Mouse (Mus musculus): ENCODE measurements around the gene Tcf7l2.

Gene Tcf7l2

DNA sequence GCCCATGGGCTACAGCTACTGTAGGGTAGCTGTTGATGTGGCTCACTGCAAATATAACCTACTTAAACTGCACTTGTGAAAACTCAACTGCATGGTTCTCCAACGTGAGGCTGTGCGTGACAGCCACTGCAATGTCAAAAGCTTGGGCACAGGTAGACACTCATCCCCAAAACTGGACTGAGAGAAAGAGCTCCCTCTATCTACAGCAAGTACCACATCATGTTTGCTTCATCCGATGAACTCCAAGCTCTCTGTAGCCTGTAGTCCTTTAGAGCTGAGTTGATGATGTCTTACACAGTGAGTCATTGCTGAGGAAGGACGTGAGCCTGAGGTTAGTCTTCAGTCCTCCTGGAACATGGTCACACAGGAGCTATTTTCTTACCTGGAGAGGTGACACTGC, 115.7 kb downstream of the Tcf7l2 start:
- CTCF ChIA-PET = interaction anchor here (0.5 kb wide), 2 partner anchors 44 to 214 kb away, joined by 3 to 5 read pairs; no protein-coding TSS in a partner anchor

DNA sequence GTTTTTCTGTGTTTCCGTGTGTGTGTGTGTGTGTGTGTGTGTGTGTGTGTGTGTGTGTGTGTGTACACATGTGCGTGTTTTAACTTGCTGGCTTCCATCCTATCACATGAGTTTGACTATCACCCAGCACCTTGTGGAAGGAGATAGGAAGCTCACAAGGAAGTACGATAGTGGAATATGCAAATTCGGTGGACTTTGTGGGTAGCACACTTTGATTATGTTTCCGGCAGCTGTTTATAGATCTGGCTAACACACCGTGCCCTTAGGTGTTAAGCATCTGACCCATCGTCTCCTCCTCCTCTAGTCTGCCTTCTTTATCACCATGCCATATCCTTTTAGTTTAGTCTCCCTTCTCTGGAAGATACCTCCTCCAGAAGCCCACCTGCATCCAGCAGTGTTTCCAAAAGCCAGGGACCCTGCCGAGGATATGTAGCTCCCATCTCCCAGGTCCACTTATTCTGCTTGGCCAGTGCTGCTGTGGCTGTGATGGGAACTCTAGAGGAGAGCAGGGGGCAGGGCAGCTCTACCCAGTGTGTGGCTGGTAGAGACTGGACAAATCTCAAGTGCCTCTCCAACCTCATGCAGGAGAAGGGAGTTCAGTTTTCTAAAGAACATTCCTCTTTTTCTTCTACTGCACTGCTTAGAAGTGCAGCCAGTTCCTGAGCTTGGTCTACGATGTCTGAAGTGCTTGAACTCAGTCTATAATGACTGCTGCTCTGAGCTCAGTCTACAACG, 118.6 kb downstream of the Tcf7l2 start:
- CTCF ChIA-PET = interaction anchor here (0.6 to 0.7 kb wide), 2 partner anchors 52 to 689 kb away, joined by 3 to 4 read pairs; no protein-coding TSS in a partner anchor

GRCm38 (mm10) chr19:55861746-55862145, 120.1 kb downstream of the Tcf7l2 start:
- CTCF ChIA-PET = interaction anchor here (0.6 kb wide), 1 partner anchor 372 kb away, joined by 3 read pairs; no protein-coding TSS in a partner anchor

- CTCF ChIA-PET = no interaction called here
Measured at GRCm38 (mm10) chr19:55862559-55862958, 120.9 kb downstream of the Tcf7l2 start.

DNA sequence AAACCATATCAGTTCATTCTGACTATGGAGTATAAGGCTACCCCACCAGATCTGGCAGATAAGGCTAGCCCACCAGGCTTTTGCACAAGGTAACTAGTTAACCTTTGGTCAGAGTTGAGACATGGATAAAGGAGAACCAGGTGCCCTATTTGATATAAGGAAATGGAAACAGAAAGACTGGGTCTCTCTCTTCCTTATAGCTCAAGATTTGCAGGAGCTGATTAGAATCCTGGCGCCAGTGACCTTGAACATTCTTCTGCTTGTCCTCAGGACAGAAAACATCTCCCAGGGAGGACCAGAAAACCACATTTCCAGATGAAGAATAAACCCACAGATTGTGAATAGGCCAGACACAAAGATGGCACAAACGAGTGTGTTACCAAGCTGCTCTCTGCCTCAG, 123.4 kb downstream of the Tcf7l2 start:
- CTCF ChIA-PET = no interaction called here

GRCm38 (mm10) chr19:55865774-55866578, 124.4 kb downstream of the Tcf7l2 start:
- CTCF ChIA-PET = no interaction called here

- CTCF ChIA-PET = no interaction called here
Measured at GRCm38 (mm10) chr19:55867255-55867654, 125.6 kb downstream of the Tcf7l2 start.

- CTCF ChIA-PET = no interaction called here
Measured at GRCm38 (mm10) chr19:55867905-55868304, 126.3 kb downstream of the Tcf7l2 start.

DNA sequence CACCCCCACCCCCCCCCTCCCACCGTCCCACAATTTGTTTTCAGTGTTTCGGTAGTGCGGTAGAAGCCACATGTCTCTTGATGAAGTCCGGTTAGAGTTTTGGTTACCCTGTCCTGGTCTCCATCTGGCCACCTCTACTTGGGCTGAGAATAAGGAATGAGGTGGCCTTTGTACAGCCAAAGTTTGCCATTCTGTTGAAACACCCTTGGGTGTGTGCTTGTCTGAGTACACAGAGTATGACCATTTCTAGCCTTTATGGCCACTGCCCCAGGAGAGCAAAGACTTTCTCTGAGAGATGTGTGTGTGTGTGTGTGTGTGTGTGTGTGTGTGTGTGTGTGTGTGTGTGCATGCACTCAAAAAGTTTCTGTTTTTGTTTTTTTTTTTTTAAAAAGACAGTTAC, 127.0 kb downstream of the Tcf7l2 start:
- CTCF ChIA-PET = no interaction called here

DNA sequence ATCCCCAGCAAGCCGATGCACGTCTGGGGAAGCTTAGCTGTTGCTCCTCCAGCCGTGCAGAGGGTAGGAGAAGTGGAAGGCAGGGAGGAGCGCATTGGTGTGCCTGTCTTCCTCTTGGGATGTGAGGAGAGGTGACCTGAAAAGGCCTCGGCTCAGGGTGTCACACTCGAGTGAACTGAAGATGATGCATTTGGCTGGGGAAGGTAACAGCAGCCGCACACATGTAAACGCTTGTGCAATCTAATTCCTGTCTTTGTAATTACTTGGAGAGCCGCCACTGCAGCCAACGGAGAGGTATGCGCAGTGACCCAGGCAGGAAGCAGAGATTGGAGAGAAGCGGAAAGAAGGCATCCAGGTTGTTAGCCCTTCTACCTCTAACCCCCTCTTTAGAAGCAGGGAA, 129.2 kb downstream of the Tcf7l2 start:
- CTCF ChIA-PET = no interaction called here

GRCm38 (mm10) chr19:55871496-55871895, 129.9 kb downstream of the Tcf7l2 start:
- CTCF ChIA-PET = no interaction called here

- CTCF ChIA-PET = no interaction called here
Measured at GRCm38 (mm10) chr19:55873221-55873620, 131.6 kb downstream of the Tcf7l2 start.

- CTCF ChIA-PET = interaction anchor here (0.6 kb wide), 1 partner anchor 338 kb away, joined by 4 read pairs; no protein-coding TSS in a partner anchor
Measured at GRCm38 (mm10) chr19:55876501-55876900, 134.9 kb downstream of the Tcf7l2 start.

- CTCF ChIA-PET = no interaction called here
Measured at GRCm38 (mm10) chr19:55877404-55877915, 135.8 kb downstream of the Tcf7l2 start.

GRCm38 (mm10) chr19:55880664-55881359, 139.2 kb downstream of the Tcf7l2 start:
- CTCF ChIA-PET = interaction anchor here (0.6 kb wide), 1 partner anchor 16 kb away, joined by 3 read pairs; no protein-coding TSS in a partner anchor

GRCm38 (mm10) chr19:55886536-55886935, 144.9 kb downstream of the Tcf7l2 start:
- CTCF ChIA-PET = no interaction called here

GRCm38 (mm10) chr19:55891692-55892183, 150.1 kb downstream of the Tcf7l2 start:
- CTCF ChIA-PET = no interaction called here

- CTCF ChIA-PET = interaction anchor here (0.7 kb wide), 1 partner anchor 69 kb away, joined by 3 read pairs; no protein-coding TSS in a partner anchor
Measured at GRCm38 (mm10) chr19:55893557-55893956, 151.9 kb downstream of the Tcf7l2 start.

GRCm38 (mm10) chr19:55894396-55894795, 152.8 kb downstream of the Tcf7l2 start:
- CTCF ChIA-PET = no interaction called here

GRCm38 (mm10) chr19:55895317-55895716, 153.7 kb downstream of the Tcf7l2 start:
- CTCF ChIA-PET = no interaction called here

GRCm38 (mm10) chr19:55895807-55896420, 154.3 kb downstream of the Tcf7l2 start:
- CTCF ChIA-PET = no interaction called here
